Mouse (Mus musculus) E14TG2a.4 (cell line): ENCODE results near the gene Gtf2e1.

Experiments used
- CTCF ChIP-seq: conservative IDR thresholded peaks from 2 replicates; pipeline ENCODE4 v1.5.1; 2014; ENCODE audit warnings: low read length
- NANOG ChIP-seq: IDR thresholded peaks from 2 replicates; pipeline ENCODE4 v1.6.1; 2014; ENCODE audit warnings: borderline replicate concordance, low read length, mixed read lengths
- POU5F1 ChIP-seq: IDR thresholded peaks from 2 replicates; pipeline ENCODE4 v1.6.1; 2014; ENCODE audit warnings: low read length, borderline replicate concordance

DNA sequence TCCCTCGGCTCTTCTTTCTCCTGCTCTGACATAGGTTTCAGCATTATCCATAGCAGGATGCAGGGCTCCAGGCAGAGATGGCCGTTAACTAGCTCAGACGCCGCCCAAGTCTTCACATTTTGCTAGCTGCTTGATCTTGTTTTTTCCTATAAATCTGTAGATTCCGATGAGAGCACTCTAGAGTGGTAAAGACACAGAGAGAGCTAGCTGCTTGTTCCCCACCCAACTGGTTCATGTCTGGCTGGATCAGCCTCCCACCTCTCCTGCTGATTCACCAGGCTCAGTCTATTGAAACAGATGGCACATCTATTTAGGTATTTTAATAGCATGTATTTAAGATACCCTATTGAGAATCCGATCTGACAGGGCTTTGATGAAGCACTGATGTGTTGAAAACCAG, 44.6 kb downstream of the Gtf2e1 start:
- no peak for TF ChIP-seq CTCF
- no peak for TF ChIP-seq NANOG
- no peak for TF ChIP-seq POU5F1
